Mouse (Mus musculus) liver, embryonic 14.5 days (tissue): ENCODE data around the gene Rnaset2b. TPM values are rescaled to one million over a fixed set of nuclear protein-coding genes. Genes with fewer than 3 reads are reported as not detected.
"Not testable (repeated sequence)": the region's sequence is repeated elsewhere in the genome, so short reads cannot be mapped to it uniquely, and the experiment has no call there.

Experiments
- ATAC-seq: fragments of 200-750 bp; cut with Nextera tagmentation; 2 replicates; pipeline ENCODE4 v1.8.0; 2017; ENCODE audit warnings: moderate number of reproducible peaks, mild to moderate bottlenecking, moderate library complexity; ENCODE audit not compliant: insufficient read depth
- DNase-seq, 3 experiments: peaks; one replicate each; pipeline ENCODE4 v3.0.0-alpha.2; 2012 to 2013; ENCODE audit warnings: low read depth in 3 of 3, low spot score in 3 of 3
- H3K27ac ChIP-seq: fragments of 300-500 bp; sonication (generic); 2 replicates; pipeline ENCODE4 v1.5.1; 2014; ENCODE audit warnings: moderate library complexity, mild to moderate bottlenecking, control low read depth, inconsistent platforms
- H3K27me3 ChIP-seq: fragments of 300-500 bp; sonication (generic); 2 replicates; pipeline ENCODE4 v1.6.1; 2014; ENCODE audit warnings: mild to moderate bottlenecking, low read length, moderate library complexity; ENCODE audit not compliant: control insufficient read depth, insufficient read depth
- H3K36me3 ChIP-seq: fragments of 300-500 bp; sonication (generic); replicated peaks from 2 replicates; pipeline ENCODE4 v1.6.1; 2014; ENCODE audit warnings: low read depth; ENCODE audit not compliant: control insufficient read depth, insufficient read depth
- H3K4me1 ChIP-seq, 2 experiments: fragments of 200-500 bp in 1 of 2; fragments of 300-500 bp in 1 of 2; sonication (generic) in 1 of 2; replicated peaks; 2 replicates each; pipeline ENCODE4 v1.6.1; 2012 to 2014; ENCODE audit warnings: antibody characterized with exemption in 1 of 2, inconsistent platforms in 1 of 2, low read length in 1 of 2; ENCODE audit not compliant: control insufficient read depth in 2 of 2, insufficient read depth in 2 of 2
- H3K4me2 ChIP-seq: fragments of 300-500 bp; sonication (generic); 2 replicates; pipeline ENCODE4 v1.6.1; 2014; ENCODE audit warnings: low read depth, mild to moderate bottlenecking, control low read depth, moderate library complexity
- H3K4me3 ChIP-seq, 2 experiments: fragments of 200-500 bp in 1 of 2; fragments of 300-500 bp in 1 of 2; sonication (generic) in 1 of 2; 2 replicates each; pipeline ENCODE4 v1.5.1; 2012 to 2014; ENCODE audit warnings: low read depth in 2 of 2, low read length in 2 of 2, mild to moderate bottlenecking in 2 of 2, control low read depth in 1 of 2, inconsistent platforms in 1 of 2, moderate library complexity in 1 of 2; ENCODE audit not compliant: insufficient read depth in 1 of 2
- H3K9ac ChIP-seq: fragments of 300-500 bp; sonication (generic); replicated peaks from 2 replicates; pipeline ENCODE4 v1.6.1; 2014; ENCODE audit warnings: mild to moderate bottlenecking, control low read depth, moderate library complexity
- H3K9me3 ChIP-seq: fragments of 300-500 bp; sonication (generic); 2 replicates; pipeline ENCODE4 v1.6.1; 2016; ENCODE audit warnings: low read length, mixed read lengths; ENCODE audit not compliant: control insufficient read depth
- WGBS: fragments of 180-500 bp; shearing (Covaris S2); extraction: QIAGEN DNeasy Blood & Tissue Kit; methylation state at CpG from one replicate; pipeline ENCODE4 v1.1.7; 2014; ENCODE audit not compliant: insufficient replicate concordance; 5-methylcytosine and 5-hydroxymethylcytosine counted together
- polyA plus RNA-seq, 2 experiments: library from polyadenylated mRNA; depleted of rRNA in 1 of 2; stranded (reverse) in 1 of 2; unstranded in 1 of 2; fragments of >200 nt; fragmentation: Nextera tagmentation in 1 of 2; extraction: Ambion mirVana in 1 of 2; gene quantifications; 2 replicates each; pipeline versions ENCODE4 v1.2.1 to v1.2.3; 2012 to 2014

Rnaset2b gene
- 39.4 and 63.3 TPM in 2 replicates for polyA plus RNA-seq (2012; rRNA removed)
- polyA plus RNA-seq (2014; fragmentation: Nextera tagmentation; extraction: Ambion mirVana) = 94.6 and 108 TPM in 2 replicates

- H3K27ac ChIP-seq, H3K4me3 ChIP-seq, H3K4me2 ChIP-seq, ATAC-seq, H3K9me3 ChIP-seq, H3K36me3 ChIP-seq, H3K4me1 ChIP-seq, DNase-seq, H3K27me3 ChIP-seq, H3K9ac ChIP-seq: not testable (repeated sequence)
- no CpG with 5 or more reads among the region's 8 CpGs for WGBS
Observed at GRCm38 (mm10) chr17:6970334-6970733, at the start of gene Rnaset2b. Gene Rnaset2b (plus strand): TSS chr17:6970634.

GRCm38 (mm10) chr17:6931625-6932024 lies 38.8 kb upstream of the Rnaset2b start:
- H3K4me2 ChIP-seq, H3K4me3 ChIP-seq, H3K4me1 ChIP-seq, ATAC-seq, H3K27me3 ChIP-seq, H3K36me3 ChIP-seq, H3K9me3 ChIP-seq, H3K9ac ChIP-seq, H3K27ac ChIP-seq, DNase-seq: not testable (repeated sequence)
- 83% methylated on average over 6 of the region's 7 CpGs for WGBS

- H3K9ac ChIP-seq, H3K4me2 ChIP-seq, H3K27me3 ChIP-seq, DNase-seq, H3K4me1 ChIP-seq, H3K4me3 ChIP-seq, H3K36me3 ChIP-seq, H3K27ac ChIP-seq, ATAC-seq, H3K9me3 ChIP-seq: not testable (repeated sequence)
- WGBS = no CpG with 5 or more reads among the region's 4 CpGs
Observed at GRCm38 (mm10) chr17:6942560-6942959, 27.9 kb upstream of the Rnaset2b start.

GRCm38 (mm10) chr17:6947637-6947983 lies 22.8 kb upstream of the Rnaset2b start:
- not testable (repeated sequence) for DNase-seq, H3K9ac ChIP-seq, H3K9me3 ChIP-seq, H3K27ac ChIP-seq, H3K27me3 ChIP-seq, H3K36me3 ChIP-seq, ATAC-seq, H3K4me1 ChIP-seq
- H3K4me3 ChIP-seq = peak overlapping the region in 1 of 2 experiments; percentile 70; a peak in 2 of 4 replicates
- H3K4me2 ChIP-seq = peak overlapping the region; percentile 79
- no CpG with 5 or more reads among the region's 8 CpGs for WGBS

GRCm38 (mm10) chr17:6947984-6948768 lies 22.3 kb upstream of the Rnaset2b start, which contains the start of gene Rsph3b:
Gene Rsph3b (minus strand): TSS chr17:6948682.
- H3K9me3 ChIP-seq, H3K4me1 ChIP-seq, H3K36me3 ChIP-seq, H3K27ac ChIP-seq, H3K27me3 ChIP-seq: not testable (repeated sequence)
- ATAC-seq (peak; percentile 92), DNase-seq (peak; percentile 45 to 54 (median 45))
- Histone ChIP-seq H3K4me2 (peak within 1 kb of the TSS; percentile 79), H3K9ac (peak within 1 kb of the TSS; percentile 63), H3K4me3 (peak within 1 kb of the TSS; percentile 56 to 70)
- under 1% methylated on average over 67 of the region's 73 CpGs for WGBS

- H3K27me3 ChIP-seq, H3K4me1 ChIP-seq, H3K36me3 ChIP-seq, H3K9ac ChIP-seq, H3K9me3 ChIP-seq, DNase-seq, H3K27ac ChIP-seq: not testable (repeated sequence)
- ATAC-seq = peak; percentile 14
- peak overlapping the region; percentile 79 for H3K4me2 ChIP-seq
- H3K4me3 ChIP-seq = peak overlapping the region; percentile 56 to 70
- WGBS = 10% methylated on average over 9 of the region's 9 CpGs
Observed at GRCm38 (mm10) chr17:6948769-6949228, 21.6 kb upstream of the Rnaset2b start.

- WGBS = 70% methylated on average over 5 of the region's 8 CpGs
- not testable (repeated sequence) for H3K4me2 ChIP-seq
Observed at GRCm38 (mm10) chr17:6958881-6959280, 11.6 kb upstream of the Rnaset2b start.

More at GRCm38 (mm10) chr17:6958881-6959280, 11.6 kb upstream of the Rnaset2b start:
- not testable (repeated sequence) for H3K27me3 ChIP-seq, H3K9ac ChIP-seq, H3K27ac ChIP-seq, ATAC-seq, H3K36me3 ChIP-seq, H3K9me3 ChIP-seq, H3K4me1 ChIP-seq, H3K4me3 ChIP-seq, DNase-seq
